Mouse (Mus musculus): ENCODE measurements around the gene Rtkn. TPM values are rescaled to one million over a fixed set of nuclear protein-coding genes. Genes with fewer than 3 reads are reported as not detected.

The Rtkn gene
- polyA plus RNA-seq (2012; rRNA removed) = 72.3 and 77.8 TPM in 2 replicates

GRCm38 (mm10) chr6:83134951-83135513 lies at the start of gene Rtkn:
Gene Rtkn, plus strand, starts transcription at chr6:83135463.

GRCm38 (mm10) chr6:83086121-83087035 lies 48.9 kb upstream of the Rtkn start, which contains the start of gene Lbx2:
Gene Lbx2, plus strand, starts transcription at chr6:83086367.

GRCm38 (mm10) chr6:83101316-83101687 lies 34.0 kb upstream of the Rtkn start, which contains the start of the genes Ccdc142 and Gm42688:
Gene Ccdc142, plus strand, starts transcription at chr6:83101601.
Gene Gm42688, plus strand, starts transcription at chr6:83101617.

GRCm38 (mm10) chr6:83108762-83109668 lies 26.2 kb upstream of the Rtkn start, which contains the start of gene Mrpl53:
Gene Mrpl53, plus strand, starts transcription at chr6:83109040.

GRCm38 (mm10) chr6:83115011-83115671 lies 20.1 kb upstream of the Rtkn start, which contains the start of gene Mogs:
Gene Mogs, plus strand, starts transcription at chr6:83115496.

GRCm38 (mm10) chr6:83120930-83121862 lies 14.1 kb upstream of the Rtkn start, which contains the start of gene Wbp1:
Gene Wbp1, minus strand, starts transcription at chr6:83121559.

GRCm38 (mm10) chr6:83125331-83125730 lies 9.9 kb upstream of the Rtkn start, which contains the start of gene Ino80b:
Gene Ino80b, minus strand, starts transcription at chr6:83125431.

GRCm38 (mm10) chr6:83156259-83156684 lies 21.0 kb downstream of the Rtkn start, which contains the start of the genes Wdr54 and 1700003E16Rik:
Gene Wdr54, minus strand, starts transcription at chr6:83156397.
Gene 1700003E16Rik, plus strand, starts transcription at chr6:83156404.

GRCm38 (mm10) chr6:83165607-83166242 lies 30.5 kb downstream of the Rtkn start, which contains the start of gene Dctn1:
Gene Dctn1, plus strand, starts transcription at chr6:83165920.

Other genes with a start within 250 kb of the Rtkn start
- gene Sema4f, start 195.7 kb upstream of the Rtkn start, polyA plus RNA-seq (2012; rRNA removed) = 4.6 and 5.0 TPM in 2 replicates
- 0.31 and 1.7 TPM in 2 replicates for gene M1ap, start 188.6 kb upstream of the Rtkn start, polyA plus RNA-seq (2012; rRNA removed)
- gene Dok1, start 102.0 kb upstream of the Rtkn start, polyA plus RNA-seq (2012; rRNA removed) = 7.7 and 8.2 TPM in 2 replicates
- gene Loxl3, start 101.3 kb upstream of the Rtkn start, polyA plus RNA-seq (2012; rRNA removed) = 10.1 and 15.8 TPM in 2 replicates
- 209 and 289 TPM in 2 replicates for gene Aup1, start 80.9 kb upstream of the Rtkn start, polyA plus RNA-seq (2012; rRNA removed)
- 70.4 and 80.9 TPM in 2 replicates for gene Htra2, start 80.2 kb upstream of the Rtkn start, polyA plus RNA-seq (2012; rRNA removed)
- gene Dqx1, start 77.6 kb upstream of the Rtkn start, polyA plus RNA-seq (2012; rRNA removed) = 2.0 and 3.3 TPM in 2 replicates
- gene Tlx2, start 65.2 kb upstream of the Rtkn start, polyA plus RNA-seq (2012; rRNA removed) = 4.1 and 7.5 TPM in 2 replicates
- 42.4 and 49.1 TPM in 2 replicates for gene Pcgf1, start 57.6 kb upstream of the Rtkn start, polyA plus RNA-seq (2012; rRNA removed)
- 0.59 and 1.2 TPM in 2 replicates for gene Lbx2, start 49.1 kb upstream of the Rtkn start, polyA plus RNA-seq (2012; rRNA removed)
- gene Ccdc142, start 33.9 kb upstream of the Rtkn start, polyA plus RNA-seq (2012; rRNA removed) = 4.1 and 5.1 TPM in 2 replicates
- 4.2 and 4.9 TPM in 2 replicates for gene Gm42688, start 33.8 kb upstream of the Rtkn start, polyA plus RNA-seq (2012; rRNA removed)
- 111 and 115 TPM in 2 replicates for gene Mrpl53, start 26.4 kb upstream of the Rtkn start, polyA plus RNA-seq (2012; rRNA removed)
- 47.3 and 47.7 TPM in 2 replicates for gene Mogs, start 20.0 kb upstream of the Rtkn start, polyA plus RNA-seq (2012; rRNA removed)
- 201 and 275 TPM in 2 replicates for gene Wbp1, start 13.9 kb upstream of the Rtkn start, polyA plus RNA-seq (2012; rRNA removed)
- gene Ino80b, start 10.0 kb upstream of the Rtkn start, polyA plus RNA-seq (2012; rRNA removed) = 37.2 and 53.1 TPM in 2 replicates
- 13.5 and 17.0 TPM in 2 replicates for gene Wdr54, start 20.9 kb downstream of the Rtkn start, polyA plus RNA-seq (2012; rRNA removed)
- gene 1700003E16Rik, start 20.9 kb downstream of the Rtkn start, polyA plus RNA-seq (2012; rRNA removed) = 0.57 and 0.73 TPM in 2 replicates
- gene Dctn1, start 30.5 kb downstream of the Rtkn start, polyA plus RNA-seq (2012; rRNA removed) = 142 and 229 TPM in 2 replicates
- 1.4 and 1.6 TPM in 2 replicates for gene Slc4a5, start 84.4 kb downstream of the Rtkn start, polyA plus RNA-seq (2012; rRNA removed)
- 29.9 and 33.6 TPM in 2 replicates for gene Mthfd2, start 190.4 kb downstream of the Rtkn start, polyA plus RNA-seq (2012; rRNA removed)
- gene Mob1a, start 190.6 kb downstream of the Rtkn start, polyA plus RNA-seq (2012; rRNA removed) = 35.4 and 54.1 TPM in 2 replicates
- 48.7 and 77.4 TPM in 2 replicates for gene Bola3, start 213.7 kb downstream of the Rtkn start, polyA plus RNA-seq (2012; rRNA removed)

All from central nervous system, embryonic 11.5 days (tissue).